Mouse (Mus musculus) hindbrain, embryonic 10.5 days (tissue): Measurements from ENCODE around the gene Sart3. TPM values are rescaled to one million over a fixed set of nuclear protein-coding genes. Genes with fewer than 3 reads are reported as not detected.
A peak's percentile ranks its signal among the peaks of the same experiment; 100 is the strongest.

Source experiments
- DNase-seq: peaks from one replicate; pipeline ENCODE4 v3.0.0-alpha.2; 2017; ENCODE audit warnings: low spot score
- H3K27ac ChIP-seq: fragments of 300-500 bp; sonication (generic); 2 replicates; pipeline ENCODE4 v1.5.1; 2016; ENCODE audit warnings: mild to moderate bottlenecking, moderate library complexity
- H3K27me3 ChIP-seq: fragments of 300-500 bp; sonication (generic); 2 replicates; pipeline ENCODE4 v1.6.1; 2016; ENCODE audit warnings: mild to moderate bottlenecking; ENCODE audit not compliant: poor library complexity, insufficient read depth, severe bottlenecking
- H3K36me3 ChIP-seq: fragments of 300-500 bp; sonication (generic); 2 replicates; pipeline ENCODE4 v1.6.1; 2016; ENCODE audit warnings: mild to moderate bottlenecking, moderate library complexity
- H3K4me1 ChIP-seq: fragments of 300-500 bp; sonication (generic); replicated peaks from 2 replicates; pipeline ENCODE4 v1.6.1; 2016; ENCODE audit warnings: mild to moderate bottlenecking
- H3K4me3 ChIP-seq: fragments of 300-500 bp; sonication (generic); 2 replicates; pipeline ENCODE4 v1.5.1; 2016; ENCODE audit warnings: mild to moderate bottlenecking, moderate library complexity
- H3K9me3 ChIP-seq: fragments of 300-500 bp; sonication (generic); 2 replicates; pipeline ENCODE4 v1.6.1; 2016; ENCODE audit warnings: mild to moderate bottlenecking, moderate library complexity
- WGBS: fragments of 180-500 bp; shearing (Covaris S2); methylation state at CpG from one replicate; pipeline ENCODE4 v1.1.7; 2016; 5-methylcytosine and 5-hydroxymethylcytosine counted together
- polyA plus RNA-seq: library from polyadenylated mRNA; unstranded; fragments of >200 nt; fragmentation: Nextera tagmentation; extraction: Ambion mirVana; gene quantifications from 2 replicates; pipeline ENCODE4 v1.2.1, GENCODE M21; 2016

Sart3 gene
- polyA plus RNA-seq, 1 experiment from 2014 or later: 66.0 TPM

- H3K4me3 ChIP-seq: no peak overlapping the region
- no peak overlapping the region for H3K27ac ChIP-seq
- DNase-seq: no peak
- no peaks in the 10 kb centered on the region; the same call in 1 of the 2 replicates for H3K27me3 ChIP-seq
- 92% methylated on average over 9 of the region's 9 CpGs for WGBS
- H3K9me3 ChIP-seq: no peaks in the 10 kb centered on the region
- H3K4me1 ChIP-seq: peaks cover 31% of the 10 kb centered on the region
- H3K36me3 ChIP-seq: no peaks in the 10 kb centered on the region
Measured at GRCm38 (mm10) chr5:113805301-113805700, 33.0 kb upstream of the Sart3 start.

DNA sequence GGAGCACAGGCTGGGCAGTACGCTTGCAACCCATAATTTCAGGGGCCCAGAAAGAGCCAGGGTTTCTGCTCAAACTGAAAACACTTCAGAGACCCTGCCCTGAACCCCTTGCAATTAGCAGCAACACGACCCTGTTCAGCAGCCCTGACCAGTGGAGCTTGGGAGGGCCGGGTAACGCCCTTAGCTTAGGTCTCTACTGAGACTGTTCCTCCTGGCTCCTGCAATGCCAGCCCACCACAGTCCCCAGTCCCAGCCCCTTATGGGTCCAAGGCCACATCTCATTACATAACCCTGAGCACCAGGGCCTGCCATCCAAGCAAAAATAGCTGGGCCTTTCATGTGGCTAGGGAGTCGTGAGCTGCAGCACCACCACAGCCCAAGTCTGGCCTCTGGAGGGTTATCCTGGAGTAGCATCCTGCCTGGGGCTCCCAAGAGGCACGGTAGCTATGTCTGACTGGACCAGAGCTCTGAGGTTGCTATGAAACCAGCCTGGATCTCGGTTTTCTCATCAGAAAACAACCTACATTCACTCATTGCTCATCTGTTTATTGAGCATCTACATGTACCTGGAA is 32.2 kb upstream of the Sart3 start:
- H3K4me3 ChIP-seq: no peak overlapping the region
- H3K4me1 ChIP-seq: peaks cover 39% of the 10 kb centered on the region
- DNase-seq: no peak
- H3K27ac ChIP-seq: no peak overlapping the region
- WGBS: 68% methylated on average over 7 of the region's 7 CpGs
- H3K9me3 ChIP-seq: no peaks in the 10 kb centered on the region
- H3K36me3 ChIP-seq: no peaks in the 10 kb centered on the region
- H3K27me3 ChIP-seq: peaks cover 3% of the 10 kb centered on the region

DNA sequence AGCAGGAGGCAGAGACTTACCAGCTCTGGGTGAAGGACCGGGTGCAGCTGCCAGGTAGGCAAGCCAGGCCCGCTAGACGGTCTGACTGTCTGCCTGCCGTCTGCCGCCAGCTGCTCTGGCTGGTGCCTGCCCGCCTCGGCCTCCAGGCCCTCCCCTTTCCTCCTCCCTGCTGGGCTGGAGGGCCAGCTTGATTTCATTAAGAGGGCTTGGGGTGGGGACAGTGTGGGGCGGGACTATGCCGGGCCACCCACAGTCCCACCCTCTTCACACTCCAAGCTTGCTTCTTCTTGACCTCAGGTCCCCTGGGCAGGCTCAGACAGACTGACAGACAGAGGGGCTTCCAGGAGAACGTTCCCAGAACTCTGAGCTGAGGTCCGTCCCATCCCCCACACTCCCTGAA is 28.0 kb upstream of the Sart3 start, which contains the start of gene Tmem119:
Gene Tmem119 (minus strand): TSS at position 237 of the 400 bp plus-strand sequence.
- peak within 1 kb of the TSS; percentile 84 for H3K27ac ChIP-seq

GRCm38 (mm10) chr5:113799691-113800090 is 27.4 kb upstream of the Sart3 start:
- Histone ChIP-seq H3K4me1 (peaks cover 62% of the 10 kb centered on the region), H3K4me3 (peak overlapping the region; percentile 44), H3K27ac (peak overlapping the region; percentile 84), H3K36me3 (0 out of 2 replicates have a peak, but pooled peaks cover 1% of the 10 kb centered on the region), H3K27me3 (peaks cover 48% of the 10 kb centered on the region), H3K9me3 (no peaks in the 10 kb centered on the region)
- WGBS: 38% methylated on average over 5 of the region's 5 CpGs
- DNase-seq: peak; percentile 40

More for the DNA sequence above, 28.0 kb upstream of the Sart3 start, which contains the start of gene Tmem119:
- Histone ChIP-seq H3K27me3 (peaks cover 42% of the 10 kb centered on the region), H3K4me3 (peak within 1 kb of the TSS; percentile 44), H3K9me3 (no peaks in the 10 kb centered on the region), H3K4me1 (peaks cover 62% of the 10 kb centered on the region), H3K36me3 (no peaks in the 10 kb centered on the region)
- peak; percentile 86 for DNase-seq
- 1% methylated on average over 11 of the region's 11 CpGs for WGBS

GRCm38 (mm10) chr5:113798525-113798924 is 26.2 kb upstream of the Sart3 start:
- H3K4me1 ChIP-seq: peaks cover 62% of the 10 kb centered on the region
- peak overlapping the region; percentile 44; the same call in 1 of the 2 replicates for H3K4me3 ChIP-seq
- H3K27ac ChIP-seq: peak overlapping the region; percentile 23; the same call in 1 of the 2 replicates
- H3K9me3 ChIP-seq: no peaks in the 10 kb centered on the region
- 0 out of 2 replicates have a peak, but pooled peaks cover 5% of the 10 kb centered on the region for H3K36me3 ChIP-seq
- WGBS: 78% methylated on average over 9 of the region's 9 CpGs
- no peak for DNase-seq
- peaks cover 52% of the 10 kb centered on the region for H3K27me3 ChIP-seq

- H3K27ac ChIP-seq: peak overlapping the region; percentile 69
- H3K4me3 ChIP-seq: peak overlapping the region; percentile 33
- H3K9me3 ChIP-seq: no peaks in the 10 kb centered on the region
- WGBS: 8% methylated on average over 19 of the region's 19 CpGs
- DNase-seq: peak; percentile 19
- H3K27me3 ChIP-seq: peaks cover 52% of the 10 kb centered on the region
- H3K36me3 ChIP-seq: 0 out of 2 replicates have a peak, but pooled peaks cover 5% of the 10 kb centered on the region
- H3K4me1 ChIP-seq: peaks cover 65% of the 10 kb centered on the region
Measured at GRCm38 (mm10) chr5:113797149-113797882, 25.0 kb upstream of the Sart3 start.

GRCm38 (mm10) chr5:113796401-113797148 is 24.3 kb upstream of the Sart3 start:
- Histone ChIP-seq H3K9me3 (no peaks in the 10 kb centered on the region), H3K4me1 (peaks cover 72% of the 10 kb centered on the region), H3K27ac (peak overlapping the region; percentile 69), H3K36me3 (0 out of 2 replicates have a peak, but pooled peaks cover 5% of the 10 kb centered on the region), H3K4me3 (peak overlapping the region; percentile 33), H3K27me3 (peaks cover 52% of the 10 kb centered on the region)
- WGBS: 9% methylated on average over 13 of the region's 13 CpGs
- peak; percentile 80 for DNase-seq

GRCm38 (mm10) chr5:113791197-113792095 is 19.1 kb upstream of the Sart3 start:
- Histone ChIP-seq H3K4me3 (no peak overlapping the region), H3K4me1 (peaks cover 57% of the 10 kb centered on the region), H3K36me3 (0 out of 2 replicates have a peak, but pooled peaks cover 5% of the 10 kb centered on the region), H3K27me3 (peaks cover 19% of the 10 kb centered on the region), H3K9me3 (no peaks in the 10 kb centered on the region), H3K27ac (0 out of 2 replicates have a peak overlapping the region, but pooled peaks have one; percentile 2)
- DNase-seq: no peak
- 86% methylated on average over 16 of the region's 16 CpGs for WGBS

GRCm38 (mm10) chr5:113790453-113791196 is 18.3 kb upstream of the Sart3 start:
- peaks cover 48% of the 10 kb centered on the region for H3K4me1 ChIP-seq
- no peak for DNase-seq
- H3K27ac ChIP-seq: no peak overlapping the region
- no peaks in the 10 kb centered on the region for H3K9me3 ChIP-seq
- peaks cover 13% of the 10 kb centered on the region for H3K27me3 ChIP-seq
- WGBS: 78% methylated on average over 11 of the region's 11 CpGs
- no peak overlapping the region for H3K4me3 ChIP-seq
- H3K36me3 ChIP-seq: 0 out of 2 replicates have a peak, but pooled peaks cover 5% of the 10 kb centered on the region

GRCm38 (mm10) chr5:113789075-113789788 is 16.9 kb upstream of the Sart3 start:
- Histone ChIP-seq H3K4me3 (no peak overlapping the region), H3K27ac (peak overlapping the region; percentile 71), H3K27me3 (no peaks in the 10 kb centered on the region; the same call in 1 of the 2 replicates), H3K9me3 (no peaks in the 10 kb centered on the region), H3K4me1 (peaks cover 41% of the 10 kb centered on the region), H3K36me3 (no peaks in the 10 kb centered on the region)
- DNase-seq: no peak
- WGBS: 54% methylated on average over 7 of the region's 7 CpGs

GRCm38 (mm10) chr5:113788645-113789044 is 16.3 kb upstream of the Sart3 start:
- WGBS: 36% methylated on average over 6 of the region's 6 CpGs
- H3K27ac ChIP-seq: peak overlapping the region; percentile 71

More at GRCm38 (mm10) chr5:113788645-113789044, 16.3 kb upstream of the Sart3 start:
- Histone ChIP-seq H3K4me1 (peaks cover 43% of the 10 kb centered on the region), H3K36me3 (no peaks in the 10 kb centered on the region), H3K9me3 (no peaks in the 10 kb centered on the region), H3K4me3 (no peak overlapping the region), H3K27me3 (peaks cover 4% of the 10 kb centered on the region)
- DNase-seq: peak; percentile 27
